Mouse (Mus musculus) neural tube, embryonic 11.5 days (tissue): ENCODE measurements at regions not wholly inside any gene's neighbourhood (a gene's known extent, or its start where the extent isn't known, plus 50 kb on each side); places are given as distances from the start of the nearest gene placed in this dataset.

Source experiments
- ATAC-seq: fragments of 200-750 bp; cut with Nextera tagmentation; 2 replicates; pipeline ENCODE4 v1.8.0; 2017; ENCODE audit warnings: moderate number of reproducible peaks, mild to moderate bottlenecking, moderate TSS enrichment, moderate library complexity; ENCODE audit not compliant: insufficient read depth, low FRiP score, low TSS enrichment
- DNase-seq: peaks from one replicate; pipeline ENCODE4 v3.0.0-alpha.2; 2015; ENCODE audit warnings: low spot score
- H3K27ac ChIP-seq: fragments of 300-500 bp; sonication (generic); 2 replicates; pipeline ENCODE4 v1.5.1; 2014; ENCODE audit warnings: low read depth, mild to moderate bottlenecking, low read length
- H3K27me3 ChIP-seq: fragments of 300-500 bp; sonication (generic); 2 replicates; pipeline ENCODE4 v1.6.1; 2014; ENCODE audit warnings: mild to moderate bottlenecking, low read length, mixed read lengths; ENCODE audit not compliant: control insufficient read depth, insufficient read depth
- H3K36me3 ChIP-seq: fragments of 300-500 bp; sonication (generic); 2 replicates; pipeline ENCODE4 v1.6.1; 2014; ENCODE audit warnings: mild to moderate bottlenecking, low read length, moderate library complexity, mixed read lengths; ENCODE audit not compliant: control insufficient read depth, insufficient read depth
- H3K4me1 ChIP-seq: fragments of 300-500 bp; sonication (generic); 2 replicates; pipeline ENCODE4 v1.6.1; 2014; ENCODE audit warnings: low read length, mixed read lengths; ENCODE audit not compliant: control insufficient read depth, insufficient read depth
- H3K4me2 ChIP-seq: fragments of 300-500 bp; sonication (generic); 2 replicates; pipeline ENCODE4 v1.6.1; 2014; ENCODE audit warnings: low read depth, mild to moderate bottlenecking, moderate library complexity
- H3K4me3 ChIP-seq: fragments of 300-500 bp; sonication (generic); 2 replicates; pipeline ENCODE4 v1.5.1; 2014; ENCODE audit warnings: low read depth, low read length
- H3K9ac ChIP-seq: fragments of 300-500 bp; sonication (generic); 2 replicates; pipeline ENCODE4 v1.6.1; 2014; ENCODE audit warnings: mild to moderate bottlenecking, low read length
- H3K9me3 ChIP-seq: fragments of 300-500 bp; sonication (generic); 2 replicates; pipeline ENCODE4 v1.6.1; 2016; ENCODE audit warnings: low read length; ENCODE audit not compliant: control insufficient read depth
- WGBS: fragments of 180-500 bp; shearing (Covaris S2); extraction: QIAGEN DNeasy Blood & Tissue Kit; methylation state at CpG from one replicate; pipeline ENCODE4 v1.1.7; 2014; 5-methylcytosine and 5-hydroxymethylcytosine counted together

GRCm38 (mm10) chr11:12757677-12758076, 292.9 kb upstream of the Cobl start:
- WGBS = 79% methylated on average over 1 of the region's 1 CpGs
- Histone ChIP-seq H3K4me2 (no peak overlapping the region), H3K27me3 (no peaks in the 10 kb centered on the region), H3K27ac (no peak overlapping the region), H3K9me3 (no peaks in the 10 kb centered on the region), H3K4me1 (no peaks in the 10 kb centered on the region), H3K4me3 (no peak overlapping the region), H3K36me3 (no peaks in the 10 kb centered on the region), H3K9ac (no peak overlapping the region)
- ATAC-seq (no peak), DNase-seq (no peak)

GRCm38 (mm10) chr11:12750016-12750415, 285.3 kb upstream of the Cobl start:
- Histone ChIP-seq H3K36me3 (no peaks in the 10 kb centered on the region), H3K4me1 (no peaks in the 10 kb centered on the region), H3K27me3 (no peaks in the 10 kb centered on the region), H3K4me2 (no peak overlapping the region), H3K9ac (no peak overlapping the region), H3K4me3 (no peak overlapping the region), H3K9me3 (no peaks in the 10 kb centered on the region), H3K27ac (no peak overlapping the region)
- ATAC-seq (no peak), DNase-seq (no peak)
- 100% methylated on average over 1 of the region's 1 CpGs for WGBS

GRCm38 (mm10) chr11:12749245-12749644, 284.5 kb upstream of the Cobl start:
- Histone ChIP-seq H3K36me3 (no peaks in the 10 kb centered on the region), H3K4me3 (no peak overlapping the region), H3K27ac (no peak overlapping the region), H3K4me2 (no peak overlapping the region), H3K27me3 (no peaks in the 10 kb centered on the region), H3K4me1 (no peaks in the 10 kb centered on the region), H3K9me3 (no peaks in the 10 kb centered on the region), H3K9ac (no peak overlapping the region)
- no peak for DNase-seq
- no peak for ATAC-seq
- WGBS = 87% methylated on average over 4 of the region's 4 CpGs

- H3K27me3 ChIP-seq = no peaks in the 10 kb centered on the region
- no peaks in the 10 kb centered on the region for H3K36me3 ChIP-seq
- H3K4me1 ChIP-seq = no peaks in the 10 kb centered on the region
- no peak overlapping the region for H3K27ac ChIP-seq
- no peak overlapping the region for H3K4me3 ChIP-seq
- peak; percentile 40; the same call in 1 of the 2 replicates for ATAC-seq
- no peaks in the 10 kb centered on the region for H3K9me3 ChIP-seq
- no peak for DNase-seq
- no peak overlapping the region for H3K4me2 ChIP-seq
- 42% methylated on average over 2 of the region's 2 CpGs for WGBS
- H3K9ac ChIP-seq = no peak overlapping the region
Observed at GRCm38 (mm10) chr11:12742159-12742523, 277.4 kb upstream of the Cobl start.

- Histone ChIP-seq H3K36me3 (no peaks in the 10 kb centered on the region), H3K4me3 (no peak overlapping the region), H3K4me2 (no peak overlapping the region), H3K9ac (no peak overlapping the region), H3K4me1 (no peaks in the 10 kb centered on the region), H3K27me3 (no peaks in the 10 kb centered on the region), H3K9me3 (no peaks in the 10 kb centered on the region), H3K27ac (no peak overlapping the region)
- no peak for ATAC-seq
- WGBS = 84% methylated on average over 3 of the region's 3 CpGs
- DNase-seq = no peak
Observed at GRCm38 (mm10) chr11:12741418-12742158, 276.8 kb upstream of the Cobl start.

GRCm38 (mm10) chr11:12734274-12734673, 269.5 kb upstream of the Cobl start:
- no peak overlapping the region for H3K4me2 ChIP-seq
- no peak overlapping the region for H3K9ac ChIP-seq
- DNase-seq (no peak), ATAC-seq (no peak)
- H3K4me1 ChIP-seq = no peaks in the 10 kb centered on the region
- no peaks in the 10 kb centered on the region for H3K27me3 ChIP-seq
- H3K4me3 ChIP-seq = no peak overlapping the region
- H3K27ac ChIP-seq = no peak overlapping the region
- 96% methylated on average over 1 of the region's 1 CpGs for WGBS
- H3K9me3 ChIP-seq = no peaks in the 10 kb centered on the region
- no peaks in the 10 kb centered on the region for H3K36me3 ChIP-seq

GRCm38 (mm10) chr11:12727293-12727692, 262.5 kb upstream of the Cobl start:
- no peak for ATAC-seq

GRCm38 (mm10) chr11:12726492-12726891, 261.7 kb upstream of the Cobl start:
- Histone ChIP-seq H3K4me3 (no peak overlapping the region), H3K36me3 (no peaks in the 10 kb centered on the region), H3K9me3 (no peaks in the 10 kb centered on the region), H3K27ac (no peak overlapping the region), H3K4me1 (no peaks in the 10 kb centered on the region), H3K9ac (no peak overlapping the region), H3K4me2 (no peak overlapping the region), H3K27me3 (no peaks in the 10 kb centered on the region)
- ATAC-seq (no peak), DNase-seq (no peak)
- 79% methylated on average over 4 of the region's 4 CpGs for WGBS

More at GRCm38 (mm10) chr11:12727293-12727692, 262.5 kb upstream of the Cobl start:
- H3K36me3 ChIP-seq = no peaks in the 10 kb centered on the region
- WGBS = 82% methylated on average over 1 of the region's 1 CpGs
- no peak overlapping the region for H3K4me2 ChIP-seq
- no peaks in the 10 kb centered on the region for H3K4me1 ChIP-seq
- DNase-seq = no peak
- H3K9ac ChIP-seq = no peak overlapping the region
- H3K27me3 ChIP-seq = no peaks in the 10 kb centered on the region
- no peaks in the 10 kb centered on the region for H3K9me3 ChIP-seq
- H3K4me3 ChIP-seq = no peak overlapping the region
- H3K27ac ChIP-seq = no peak overlapping the region

- DNase-seq (no peak), ATAC-seq (no peak)
- Histone ChIP-seq H3K36me3 (no peaks in the 10 kb centered on the region), H3K4me3 (no peak overlapping the region), H3K4me1 (no peaks in the 10 kb centered on the region), H3K27ac (no peak overlapping the region), H3K9ac (no peak overlapping the region), H3K9me3 (no peaks in the 10 kb centered on the region), H3K4me2 (no peak overlapping the region), H3K27me3 (no peaks in the 10 kb centered on the region)
- 69% methylated on average over 1 of the region's 1 CpGs for WGBS
Observed at GRCm38 (mm10) chr11:12722320-12722719, 257.6 kb upstream of the Cobl start.
